Mouse (Mus musculus) limb, embryonic 12.5 days (tissue): Measurements from ENCODE around the gene Hnrnpa3. TPM values are rescaled to one million over a fixed set of nuclear protein-coding genes. Genes with fewer than 3 reads are reported as not detected.
"Not testable (repeated sequence)": the region's sequence is repeated elsewhere in the genome, so short reads cannot be mapped to it uniquely, and the experiment has no call there.

ENCODE experiments used
- ATAC-seq: fragments of 200-750 bp; cut with Nextera tagmentation; 2 replicates; pipeline ENCODE4 v1.8.0; 2017; ENCODE audit warnings: low read depth, moderate TSS enrichment; ENCODE audit not compliant: insufficient number of reproducible peaks, insufficient read depth, low FRiP score, low TSS enrichment
- H3K27ac ChIP-seq: fragments of 300-500 bp; sonication (generic); 2 replicates; pipeline ENCODE4 v1.5.1; 2016; ENCODE audit warnings: mild to moderate bottlenecking, moderate library complexity
- H3K27me3 ChIP-seq: fragments of 300-500 bp; sonication (generic); 2 replicates; pipeline ENCODE4 v1.6.1; 2016; ENCODE audit warnings: mild to moderate bottlenecking, moderate library complexity
- H3K36me3 ChIP-seq: fragments of 300-500 bp; sonication (generic); 2 replicates; pipeline ENCODE4 v1.6.1; 2016; ENCODE audit warnings: mild to moderate bottlenecking, moderate library complexity
- H3K4me1 ChIP-seq: fragments of 300-500 bp; sonication (generic); replicated peaks from 2 replicates; pipeline ENCODE4 v1.6.1; 2016
- H3K4me2 ChIP-seq: fragments of 300-500 bp; sonication (generic); 2 replicates; pipeline ENCODE4 v1.6.1; 2016; ENCODE audit warnings: mild to moderate bottlenecking, moderate library complexity
- H3K4me3 ChIP-seq: fragments of 300-500 bp; sonication (generic); replicated peaks from 2 replicates; pipeline ENCODE4 v1.5.1; 2016; ENCODE audit warnings: mild to moderate bottlenecking
- H3K9ac ChIP-seq: fragments of 300-500 bp; sonication (generic); replicated peaks from 2 replicates; pipeline ENCODE4 v1.6.1; 2016; ENCODE audit warnings: mild to moderate bottlenecking, moderate library complexity
- H3K9me3 ChIP-seq: fragments of 300-500 bp; sonication (generic); 2 replicates; pipeline ENCODE4 v1.6.1; 2016; ENCODE audit warnings: mild to moderate bottlenecking, moderate library complexity
- WGBS: fragments of 180-500 bp; shearing (Covaris S2); methylation state at CpG from one replicate; pipeline ENCODE4 v1.1.7; 2016; 5-methylcytosine and 5-hydroxymethylcytosine counted together
- polyA plus RNA-seq: library from polyadenylated mRNA; unstranded; fragments of >200 nt; fragmentation: Nextera tagmentation; extraction: Ambion mirVana; gene quantifications from 2 replicates; pipeline ENCODE4 v1.2.1, GENCODE M21; 2016

Gene Hnrnpa3
- polyA plus RNA-seq, 1 experiment from 2014 or later = 393 TPM

DNA sequence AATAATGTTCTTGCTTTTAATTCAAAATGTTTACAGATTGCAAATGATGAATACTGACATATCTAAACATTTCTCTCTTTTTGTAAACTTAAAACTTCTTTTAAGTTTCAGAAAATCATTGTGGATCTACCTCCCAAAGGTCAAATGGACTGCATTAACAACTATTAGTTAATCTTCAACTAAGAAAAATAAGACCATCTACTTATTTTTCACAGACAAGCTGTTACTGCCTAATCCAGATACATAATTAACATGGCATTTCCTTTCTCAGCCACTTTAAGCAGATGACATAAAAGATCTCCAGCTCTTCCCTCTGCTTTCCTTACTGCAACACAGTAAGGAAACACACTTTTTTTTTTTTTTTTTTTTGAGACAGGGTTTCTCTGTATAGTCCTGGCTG lies 21.7 kb upstream of the Hnrnpa3 start:
- no peaks in the 10 kb centered on the region for H3K9me3 ChIP-seq
- H3K27me3 ChIP-seq = no peaks in the 10 kb centered on the region
- H3K4me3 ChIP-seq = no peak overlapping the region
- H3K9ac ChIP-seq = no peak overlapping the region
- no peak overlapping the region for H3K27ac ChIP-seq
- H3K4me2 ChIP-seq = no peak overlapping the region
- H3K4me1 ChIP-seq = peaks cover 21% of the 10 kb centered on the region
- H3K36me3 ChIP-seq = no peaks in the 10 kb centered on the region
- ATAC-seq = no peak

- not testable (repeated sequence) for H3K36me3 ChIP-seq, ATAC-seq, H3K9ac ChIP-seq, H3K9me3 ChIP-seq, H3K27ac ChIP-seq, H3K4me2 ChIP-seq, H3K27me3 ChIP-seq, H3K4me3 ChIP-seq
- WGBS = 88% methylated on average over 6 of the region's 6 CpGs
- peaks cover 20% of the 10 kb centered on the region for H3K4me1 ChIP-seq
Measured at GRCm38 (mm10) chr2:75637822-75638221, 21.2 kb upstream of the Hnrnpa3 start.

DNA sequence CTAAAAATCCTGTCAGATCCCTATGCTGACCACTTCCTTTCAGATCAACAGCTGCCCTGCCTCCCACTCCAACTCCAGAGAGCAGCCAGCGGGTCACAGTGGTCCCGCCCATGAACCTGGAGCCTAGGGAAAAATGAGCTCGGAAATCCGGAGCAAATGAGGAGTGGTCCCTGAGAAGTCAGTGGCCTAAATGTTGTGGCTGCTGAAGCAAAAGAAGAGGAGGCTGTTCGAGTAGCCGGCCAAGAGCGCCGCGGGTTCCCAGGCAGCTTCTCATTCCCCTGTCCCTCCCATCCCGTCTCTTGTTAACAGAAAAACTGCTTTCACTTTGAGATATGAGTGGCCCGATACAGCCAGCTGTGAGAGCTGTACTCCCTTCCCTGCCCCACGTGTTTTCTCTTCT lies 19.5 kb upstream of the Hnrnpa3 start:
- not testable (repeated sequence) for H3K27me3 ChIP-seq, H3K4me2 ChIP-seq, H3K36me3 ChIP-seq, H3K9ac ChIP-seq, H3K4me3 ChIP-seq, H3K27ac ChIP-seq, H3K9me3 ChIP-seq, ATAC-seq
- H3K4me1 ChIP-seq = peaks cover 13% of the 10 kb centered on the region; the same call in 1 of the 2 replicates
- 39% methylated on average over 11 of the region's 12 CpGs for WGBS

DNA sequence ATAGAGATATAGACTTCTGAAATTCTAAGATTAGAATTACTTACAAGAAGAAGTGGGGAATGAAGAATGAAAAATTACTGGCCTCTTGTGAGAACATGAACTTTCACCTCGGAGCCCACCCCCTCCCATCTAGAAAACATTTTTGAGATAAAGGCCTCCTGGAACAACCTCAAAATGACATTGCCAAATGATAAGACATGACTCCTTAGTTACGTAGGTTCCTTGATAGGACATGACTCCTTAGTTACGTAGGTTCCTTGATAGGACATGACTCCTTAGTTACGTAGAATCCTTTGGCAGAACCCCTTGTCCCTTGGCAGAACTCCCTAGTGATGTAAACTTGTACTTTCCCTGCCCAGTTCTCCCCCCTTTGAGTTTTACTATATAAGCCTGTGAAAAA lies 16.7 kb upstream of the Hnrnpa3 start:
- H3K27me3 ChIP-seq, ATAC-seq, H3K27ac ChIP-seq, H3K36me3 ChIP-seq, H3K4me3 ChIP-seq, H3K4me1 ChIP-seq, H3K9ac ChIP-seq, H3K4me2 ChIP-seq, H3K9me3 ChIP-seq: not testable (repeated sequence)
- WGBS = 90% methylated on average over 4 of the region's 4 CpGs

- Histone ChIP-seq H3K9ac (no peak overlapping the region), H3K4me2 (no peak overlapping the region), H3K27me3 (no peaks in the 10 kb centered on the region), H3K4me3 (no peak overlapping the region), H3K9me3 (no peaks in the 10 kb centered on the region), H3K27ac (peak overlapping the region; percentile 73; the same call in 1 of the 2 replicates), H3K36me3 (no peaks in the 10 kb centered on the region), H3K4me1 (peaks cover 8% of the 10 kb centered on the region; the same call in 1 of the 2 replicates)
- ATAC-seq = no peak
- 73% methylated on average over 8 of the region's 8 CpGs for WGBS
Measured at GRCm38 (mm10) chr2:75642795-75643550, 16.1 kb upstream of the Hnrnpa3 start.

GRCm38 (mm10) chr2:75643950-75644349 lies 15.1 kb upstream of the Hnrnpa3 start:
- ATAC-seq = no peak
- Histone ChIP-seq H3K27ac (no peak overlapping the region), H3K27me3 (no peaks in the 10 kb centered on the region), H3K9ac (no peak overlapping the region), H3K9me3 (no peaks in the 10 kb centered on the region), H3K4me2 (no peak overlapping the region), H3K36me3 (no peaks in the 10 kb centered on the region), H3K4me3 (no peak overlapping the region), H3K4me1 (peaks cover 8% of the 10 kb centered on the region; the same call in 1 of the 2 replicates)
- 88% methylated on average over 6 of the region's 6 CpGs for WGBS

DNA sequence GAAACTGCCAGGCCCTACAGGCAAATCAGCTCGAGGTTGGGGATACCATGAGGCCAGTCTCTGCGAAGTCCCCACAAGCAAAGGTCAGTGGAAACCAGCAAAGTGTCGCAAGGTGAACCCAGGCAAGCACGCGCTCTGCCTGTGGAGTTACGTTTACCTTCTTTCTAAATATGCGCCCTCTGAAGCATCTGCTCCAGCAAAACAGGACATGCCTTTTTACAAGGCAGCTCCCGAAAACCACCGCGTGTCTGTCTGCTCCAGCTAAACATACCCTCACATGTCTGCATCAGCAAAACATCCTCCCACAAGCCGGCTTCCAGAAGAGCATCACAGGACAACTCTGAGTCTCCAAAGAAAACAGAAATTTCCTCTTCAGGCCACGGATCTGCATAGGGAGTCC lies 13.8 kb upstream of the Hnrnpa3 start:
- peaks cover 8% of the 10 kb centered on the region; the same call in 1 of the 2 replicates for H3K4me1 ChIP-seq
- H3K4me3 ChIP-seq = no peak overlapping the region
- no peaks in the 10 kb centered on the region for H3K27me3 ChIP-seq
- H3K9ac ChIP-seq = no peak overlapping the region
- no peaks in the 10 kb centered on the region for H3K9me3 ChIP-seq
- H3K27ac ChIP-seq = no peak overlapping the region
- H3K4me2 ChIP-seq = no peak overlapping the region
- H3K36me3 ChIP-seq = no peaks in the 10 kb centered on the region
- no peak for ATAC-seq
- WGBS = 93% methylated on average over 12 of the region's 12 CpGs

DNA sequence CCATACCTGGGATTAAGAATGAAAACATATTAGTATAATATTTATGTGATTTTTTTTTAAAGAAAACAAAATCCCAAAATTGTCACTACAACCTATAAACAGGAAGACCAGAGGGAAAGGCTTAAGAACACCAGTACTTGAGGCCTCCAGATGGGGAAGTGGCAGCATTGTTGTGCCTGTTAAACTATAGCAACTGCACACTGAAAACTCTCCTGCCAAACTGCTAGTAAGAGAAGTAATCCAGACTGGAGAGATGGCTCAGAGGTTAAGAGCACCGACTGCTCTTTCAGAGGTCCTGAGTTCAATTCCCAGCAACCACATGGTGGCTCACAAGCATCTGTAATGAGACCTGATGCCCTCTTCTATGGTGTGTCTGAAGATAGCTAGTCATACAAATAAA lies 8.6 kb upstream of the Hnrnpa3 start:
- Histone ChIP-seq H3K4me2 (no peak overlapping the region), H3K27me3 (no peaks in the 10 kb centered on the region), H3K4me1 (0 out of 2 replicates have a peak, but pooled peaks cover 6% of the 10 kb centered on the region), H3K27ac (no peak overlapping the region), H3K9ac (no peak overlapping the region), H3K9me3 (no peaks in the 10 kb centered on the region), H3K4me3 (no peak overlapping the region), H3K36me3 (no peaks in the 10 kb centered on the region)
- ATAC-seq = no peak
- WGBS = 92% methylated on average over 1 of the region's 1 CpGs

DNA sequence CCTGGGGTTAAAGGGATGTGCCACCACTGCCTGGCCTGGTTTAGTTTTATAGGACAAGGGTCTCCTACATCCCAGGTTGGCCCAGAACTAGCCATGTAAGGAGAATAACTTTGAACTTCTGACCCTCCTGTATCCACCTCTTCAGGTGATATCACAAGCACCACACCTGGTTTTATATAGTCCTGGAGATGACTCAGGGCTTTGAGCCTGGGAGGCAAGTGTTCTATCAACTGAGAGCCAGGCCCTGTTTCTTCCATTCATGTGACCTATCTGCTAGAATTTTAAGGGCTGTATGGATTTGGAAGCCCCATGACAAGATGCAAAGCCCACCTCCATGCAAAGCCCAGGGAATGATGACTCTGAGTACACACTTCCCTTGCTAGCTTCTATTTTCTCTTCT lies 5.9 kb upstream of the Hnrnpa3 start:
- H3K9me3 ChIP-seq = no peaks in the 10 kb centered on the region
- H3K4me1 ChIP-seq = peaks cover 17% of the 10 kb centered on the region
- H3K4me2 ChIP-seq = no peak overlapping the region
- H3K27me3 ChIP-seq = no peaks in the 10 kb centered on the region
- no peaks in the 10 kb centered on the region for H3K36me3 ChIP-seq
- H3K9ac ChIP-seq = no peak overlapping the region
- ATAC-seq = no peak
- H3K4me3 ChIP-seq = no peak overlapping the region
- no peak overlapping the region for H3K27ac ChIP-seq

DNA sequence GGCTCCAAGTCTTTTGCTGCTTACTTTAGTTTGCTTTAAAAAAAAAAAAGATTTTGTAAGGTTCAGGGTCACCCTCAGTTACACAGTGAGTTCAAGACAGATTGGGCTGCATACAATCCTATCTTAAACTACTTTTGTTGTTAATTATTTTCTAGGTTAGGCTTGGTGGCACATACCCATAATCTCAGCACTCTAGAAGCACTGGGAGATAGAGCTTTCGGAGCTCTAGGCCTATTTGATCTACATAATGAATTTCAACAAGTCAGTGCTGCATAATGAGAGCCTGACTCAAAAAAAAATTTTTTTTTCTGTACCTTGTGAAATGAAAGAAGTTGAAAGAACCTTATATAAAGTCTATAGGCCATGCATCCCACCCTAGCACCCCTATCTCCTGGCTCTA lies 4.4 kb upstream of the Hnrnpa3 start:
- Histone ChIP-seq H3K9ac (no peak overlapping the region), H3K9me3 (no peaks in the 10 kb centered on the region), H3K27ac (no peak overlapping the region), H3K4me3 (no peak overlapping the region), H3K27me3 (no peaks in the 10 kb centered on the region), H3K36me3 (no peaks in the 10 kb centered on the region), H3K4me1 (peaks cover 17% of the 10 kb centered on the region), H3K4me2 (no peak overlapping the region)
- ATAC-seq = no peak
- WGBS = 88% methylated on average over 1 of the region's 1 CpGs

DNA sequence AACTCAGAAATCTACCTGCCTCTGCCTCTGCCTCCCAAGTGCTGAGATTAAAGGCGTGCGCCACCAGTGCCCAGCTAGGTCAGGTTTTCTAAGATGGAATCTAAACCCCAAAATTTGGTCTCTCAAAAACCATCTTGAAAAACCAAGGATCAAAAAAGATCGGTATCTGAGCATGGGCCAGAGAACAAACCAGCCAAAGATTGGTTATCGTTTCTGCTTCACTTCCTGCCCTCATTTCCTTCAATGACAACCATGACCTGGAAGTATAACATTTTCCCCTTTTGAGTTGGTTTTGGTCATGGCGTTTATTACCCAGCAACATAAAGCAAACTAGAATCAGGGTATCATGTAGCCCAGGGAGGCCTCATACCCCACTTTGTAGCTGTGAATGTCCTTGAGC lies 2.1 kb upstream of the Hnrnpa3 start:
- no peaks in the 10 kb centered on the region for H3K9me3 ChIP-seq
- H3K4me3 ChIP-seq = no peak overlapping the region
- peaks cover 26% of the 10 kb centered on the region for H3K4me1 ChIP-seq
- H3K36me3 ChIP-seq = peaks cover 10% of the 10 kb centered on the region
- WGBS = 93% methylated on average over 5 of the region's 5 CpGs
- peak overlapping the region; percentile 99 for H3K27ac ChIP-seq
- no peak overlapping the region for H3K9ac ChIP-seq
- H3K27me3 ChIP-seq = no peaks in the 10 kb centered on the region
- ATAC-seq = no peak
- peak overlapping the region; percentile 1; the same call in 1 of the 2 replicates for H3K4me2 ChIP-seq
